Mouse (Mus musculus) c-Kit-negative CD71-positive TER-119-positive erythroid progenitor cells, embryonic 14.5 days (primary cell): ENCODE measurements at regions not wholly inside any gene's neighbourhood (a gene's known extent, or its start where the extent isn't known, plus 50 kb on each side); places are given as distances from the start of the nearest gene placed in this dataset.

ENCODE experiments used
- DNase-seq: peaks from one replicate; pipeline ENCODE4 v3.0.0-alpha.2; 2013; ENCODE audit warnings: low read depth, low spot score

DNA sequence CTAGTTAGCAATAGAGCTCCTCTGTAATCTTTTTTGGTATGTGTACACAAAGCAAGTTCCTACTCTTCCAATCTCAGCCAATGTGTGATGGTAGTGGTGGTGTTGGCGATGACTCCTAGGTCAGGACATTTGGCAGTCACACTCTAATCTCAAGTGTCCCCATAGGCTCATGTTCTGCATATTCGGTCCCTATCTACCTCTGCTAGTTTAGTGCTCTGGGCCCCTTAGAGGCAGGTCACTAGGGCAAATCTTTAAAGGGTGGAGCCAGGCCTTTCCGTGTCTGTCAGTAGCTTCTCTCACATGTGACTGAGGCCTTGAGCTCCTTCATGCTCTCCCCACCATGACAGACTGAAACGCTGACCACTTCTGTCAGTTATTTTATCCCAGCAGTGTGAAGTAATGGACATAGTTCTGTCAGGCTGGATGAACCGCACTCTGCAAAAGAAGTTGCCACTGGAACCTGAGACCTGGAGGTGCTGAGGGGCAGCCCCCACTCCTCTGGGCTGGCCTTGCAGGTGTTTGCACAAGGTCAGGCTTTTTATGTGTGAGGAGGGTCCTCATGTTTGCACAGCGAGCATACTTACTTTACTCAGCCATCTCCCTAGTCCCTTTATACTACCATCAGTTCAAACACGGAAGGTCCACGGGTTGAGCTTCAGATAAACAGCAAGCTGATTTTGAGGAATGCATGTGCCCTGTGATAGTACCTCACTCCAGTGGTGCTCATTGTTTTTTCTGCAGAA lies 75.3 kb upstream of the Ywhaq start:
- DNase-seq, result no peak

- DNase-seq, result no peak
Measured at GRCm38 (mm10) chr12:21481644-21482043, 64.2 kb upstream of the Ywhaq start.

DNA sequence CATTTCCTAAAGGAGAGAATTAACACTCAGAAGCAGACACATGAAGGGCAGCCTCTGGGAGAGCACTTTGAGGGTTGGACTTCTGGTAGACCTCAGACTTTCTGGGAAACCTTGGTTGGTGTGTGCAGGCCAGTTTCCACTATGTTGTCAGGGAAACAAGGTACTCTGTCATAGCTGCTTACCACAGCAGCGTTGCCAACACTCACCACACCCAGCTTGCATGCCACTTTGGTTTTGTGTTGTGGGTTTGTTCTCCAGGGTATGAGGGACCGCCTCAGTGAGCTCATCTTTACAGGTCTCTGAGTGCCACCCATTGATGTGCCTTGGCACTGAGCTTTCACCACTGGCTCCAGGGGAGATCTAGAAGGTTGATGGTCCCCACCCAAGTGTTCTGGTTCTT lies 62.8 kb upstream of the Ywhaq start:
- no peak for DNase-seq

DNA sequence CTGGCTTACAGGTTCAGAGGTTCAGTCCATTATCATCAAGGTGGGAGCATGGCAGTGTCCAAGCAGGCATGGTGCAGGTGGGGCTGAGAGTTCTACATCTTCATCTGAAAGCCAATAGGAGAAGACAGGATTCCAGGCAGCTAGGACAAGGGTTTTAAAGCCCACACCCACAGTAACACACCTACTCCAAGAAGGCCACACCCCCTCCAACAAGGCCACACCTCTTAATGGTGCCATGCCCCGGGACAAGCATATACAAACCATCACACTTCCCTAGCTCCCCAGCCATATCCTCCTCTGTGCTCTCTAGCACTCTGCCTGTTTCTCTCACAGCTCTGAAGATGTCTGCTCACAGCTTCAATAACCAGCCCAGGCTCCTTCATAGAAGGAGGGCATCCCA lies 61.8 kb upstream of the Ywhaq start:
- no peak for DNase-seq

DNA sequence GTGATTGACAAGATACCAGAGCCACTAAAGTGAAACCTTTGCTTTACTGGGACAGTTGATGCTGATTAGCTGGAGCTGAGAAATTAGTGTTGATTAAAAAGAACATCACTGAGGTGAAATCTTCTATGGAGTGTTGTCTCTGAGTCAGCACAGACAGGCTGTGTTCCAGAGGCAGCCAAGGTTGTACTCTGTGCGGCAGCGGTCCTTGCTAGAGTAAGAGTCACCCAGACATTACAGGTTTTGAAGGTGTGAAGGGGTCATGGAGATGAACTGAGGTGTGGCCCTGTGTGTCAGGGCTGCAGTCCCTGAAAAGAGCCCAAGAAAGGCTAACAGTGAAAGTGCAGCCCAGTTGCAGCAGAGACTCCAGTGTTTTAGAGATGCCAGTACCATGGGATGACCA lies 59.1 kb upstream of the Ywhaq start:
- no peak for DNase-seq

DNA sequence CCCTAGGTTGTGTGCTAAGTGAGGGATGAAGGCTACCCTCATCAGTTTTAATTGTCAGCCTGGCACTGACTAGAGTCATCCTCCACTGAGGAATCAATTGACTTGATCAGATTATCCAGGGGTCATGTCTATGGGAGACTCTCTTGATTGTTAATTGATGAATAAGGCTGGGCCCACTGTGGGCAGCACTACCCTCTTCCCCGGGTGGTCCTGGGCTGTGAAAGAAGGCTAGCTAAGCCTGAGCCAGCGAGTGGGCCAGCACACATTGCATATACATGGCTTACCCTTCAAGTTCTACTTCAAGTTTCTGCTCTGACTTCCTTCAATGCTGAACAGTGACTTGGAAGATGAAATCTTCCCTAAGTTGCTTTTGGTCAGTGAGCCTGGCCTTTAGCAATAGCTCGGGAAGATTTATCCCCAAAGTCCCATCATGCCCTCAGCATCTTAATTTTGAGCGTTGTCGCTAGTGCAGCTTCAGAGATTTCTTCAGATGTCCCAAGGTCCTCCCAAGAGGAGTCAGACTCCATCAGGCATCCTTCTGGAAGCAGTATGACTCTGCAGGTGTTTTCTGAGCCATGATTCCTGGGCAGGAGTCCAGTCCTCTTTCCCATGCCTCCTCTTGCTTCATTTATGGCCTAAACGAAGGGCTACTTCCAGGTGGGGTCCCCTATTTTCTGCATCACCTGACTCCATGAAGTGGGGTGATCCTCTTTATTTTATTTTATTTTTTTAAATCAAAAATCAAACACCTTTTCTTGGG lies 55.7 kb upstream of the Ywhaq start:
- DNase-seq, result no peak

- DNase-seq, result no peak
Measured at GRCm38 (mm10) chr12:21472487-21472886, 55.0 kb upstream of the Ywhaq start.

GRCm38 (mm10) chr12:21471986-21472385 lies 54.5 kb upstream of the Ywhaq start:
- no peak for DNase-seq

GRCm38 (mm10) chr12:21470286-21470685 lies 52.8 kb upstream of the Ywhaq start:
- DNase-seq, result no peak
